In genomic region chr16:96372752-96373118, GRCm38 (mm10) we compare ENCODE assay signal across 20 mouse cellular contexts.
"Had no signal": no experiment of that assay in that cellular context is flagged by ENCODE, and none has a peak within 500 bp of the region (broad histone marks: within the 10 kb centered on the region; RNA-seq: fewer than 3 reads in every experiment).

No protein-coding gene starts in this region.

- H3K27ac ChIP-seq: kidney, embryonic 15.5 days; limb, embryonic 13.5 days; liver, embryonic 12.5 days; liver, embryonic 15.5 days; lung, embryonic 15.5 days; midbrain, embryonic 12.5 days; midbrain, embryonic 15.5 days had no signal

- H3K4me2 ChIP-seq: kidney, embryonic 15.5 days; limb, embryonic 13.5 days; liver, embryonic 12.5 days; liver, embryonic 15.5 days; lung, embryonic 15.5 days; midbrain, embryonic 12.5 days; midbrain, embryonic 15.5 days had no signal

- H3K4me3 ChIP-seq: kidney, embryonic 15.5 days; limb, embryonic 13.5 days; liver, embryonic 12.5 days; liver, embryonic 15.5 days; lung, embryonic 15.5 days; midbrain, embryonic 12.5 days; midbrain, embryonic 15.5 days had no signal

- DNase-seq: kidney, adult 2 months; kidney, postnatal 10 days; kidney, postnatal 36 days; left cerebral cortex, postnatal 4 days; liver; lung, adult 18-20 months; lung, postnatal 10 days; lung, postnatal 36 days; right cerebral cortex, adult 18-20 months; right cerebral cortex, postnatal 14 days; right cerebral cortex, postnatal 4 days; thymus, adult 18-20 months; thymus, postnatal 36 days had no signal

- H3K27me3 ChIP-seq: kidney, embryonic 15.5 days; limb, embryonic 13.5 days; liver, embryonic 12.5 days; liver, embryonic 15.5 days; lung, embryonic 15.5 days; midbrain, embryonic 12.5 days; midbrain, embryonic 15.5 days had no signal

- H3K9me3 ChIP-seq: kidney, embryonic 15.5 days; limb, embryonic 13.5 days; liver, embryonic 12.5 days; liver, embryonic 15.5 days; lung, embryonic 15.5 days; midbrain, embryonic 12.5 days; midbrain, embryonic 15.5 days had no signal

- H3K9ac ChIP-seq: kidney, embryonic 15.5 days; limb, embryonic 13.5 days; liver, embryonic 12.5 days; liver, embryonic 15.5 days; lung, embryonic 15.5 days; midbrain, embryonic 12.5 days; midbrain, embryonic 15.5 days had no signal

- H3K36me3 ChIP-seq: limb, embryonic 13.5 days; liver, embryonic 12.5 days; liver, embryonic 15.5 days; lung, embryonic 15.5 days; midbrain, embryonic 12.5 days; midbrain, embryonic 15.5 days had no signal

- ATAC-seq: liver, embryonic 12.5 days; midbrain, embryonic 15.5 days had no signal

- H3K4me1 ChIP-seq: midbrain, embryonic 15.5 days had no signal
